Mouse (Mus musculus): ENCODE measurements around the gene Zxdc.
A peak's percentile ranks its signal among the peaks of the same experiment; 100 is the strongest.

Zxdc gene

GRCm38 (mm10) chr6:90377708-90378107 lies 8.4 kb downstream of the Zxdc start:
- DNase-seq (ENCODE audit: low spot score), result no peak

DNA sequence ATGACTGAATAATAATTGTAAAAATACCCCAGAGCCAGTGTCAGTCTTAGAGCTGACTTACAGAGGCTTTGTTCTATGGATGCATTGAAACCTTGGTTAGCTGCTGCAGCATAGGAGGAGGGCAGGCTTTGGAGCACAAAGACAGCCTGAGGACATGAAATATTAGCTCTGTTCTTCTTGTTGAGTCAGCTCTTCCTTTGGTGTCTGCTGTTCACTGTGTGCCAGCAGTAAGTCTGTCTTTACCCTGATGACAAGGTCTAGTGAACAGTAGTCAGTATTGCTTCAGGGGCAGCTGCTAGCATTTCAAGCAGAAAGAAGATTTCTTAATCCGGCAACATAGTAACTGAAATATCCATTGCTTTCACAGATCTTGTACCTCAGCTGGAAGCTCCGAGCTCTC lies 12.2 kb downstream of the Zxdc start:
- no peak for DNase-seq (ENCODE audit: low spot score)

- DNase-seq (ENCODE audit: low spot score), result no peak
These were observed 21.3 kb downstream of the Zxdc start for GRCm38 (mm10) chr6:90390629-90391028.

- no peak for DNase-seq (ENCODE audit: low spot score)
These were observed 24.7 kb downstream of the Zxdc start for GRCm38 (mm10) chr6:90393948-90394347.

- DNase-seq (ENCODE audit: low spot score), result no peak
These were observed 26.5 kb downstream of the Zxdc start for GRCm38 (mm10) chr6:90395751-90396150.

- DNase-seq (ENCODE audit: low spot score), result no peak
These were observed 28.0 kb downstream of the Zxdc start for GRCm38 (mm10) chr6:90397291-90397690.

- no peak for DNase-seq (ENCODE audit: low spot score)
These were observed 39.3 kb downstream of the Zxdc start for GRCm38 (mm10) chr6:90408632-90409031.

- DNase-seq (ENCODE audit: low spot score), result no peak
These were observed 41.7 kb downstream of the Zxdc start for GRCm38 (mm10) chr6:90410972-90411371.

DNA sequence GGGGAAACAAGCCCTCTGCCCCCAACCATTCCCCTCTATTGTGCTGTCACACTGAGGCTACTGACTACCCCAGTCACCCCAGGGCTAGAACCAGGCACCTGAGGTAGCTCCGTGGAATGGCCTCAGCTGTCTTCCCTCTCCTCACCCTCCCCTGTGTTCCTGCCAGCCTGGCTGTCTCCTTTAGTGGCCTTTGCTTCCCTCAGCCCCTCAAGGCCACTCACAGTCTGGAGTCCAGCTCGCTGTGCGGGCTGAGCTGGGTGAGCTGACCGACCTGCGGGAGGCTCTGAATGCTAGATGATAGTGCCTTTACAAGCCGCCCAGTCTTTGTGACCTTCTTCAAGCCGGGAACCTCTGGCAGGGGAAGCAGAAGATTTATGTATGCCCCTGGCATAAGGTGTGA lies 42.6 kb downstream of the Zxdc start:
- DNase-seq (ENCODE audit: low spot score), result no peak

GRCm38 (mm10) chr6:90422565-90422964 lies 53.3 kb downstream of the Zxdc start:
- DNase-seq (ENCODE audit: low spot score), result peak; percentile 69

GRCm38 (mm10) chr6:90425361-90425760 lies 56.1 kb downstream of the Zxdc start:
- no peak for DNase-seq (ENCODE audit: low spot score)

GRCm38 (mm10) chr6:90426003-90426402 lies 56.7 kb downstream of the Zxdc start:
- no peak for DNase-seq (ENCODE audit: low spot score)

DNA sequence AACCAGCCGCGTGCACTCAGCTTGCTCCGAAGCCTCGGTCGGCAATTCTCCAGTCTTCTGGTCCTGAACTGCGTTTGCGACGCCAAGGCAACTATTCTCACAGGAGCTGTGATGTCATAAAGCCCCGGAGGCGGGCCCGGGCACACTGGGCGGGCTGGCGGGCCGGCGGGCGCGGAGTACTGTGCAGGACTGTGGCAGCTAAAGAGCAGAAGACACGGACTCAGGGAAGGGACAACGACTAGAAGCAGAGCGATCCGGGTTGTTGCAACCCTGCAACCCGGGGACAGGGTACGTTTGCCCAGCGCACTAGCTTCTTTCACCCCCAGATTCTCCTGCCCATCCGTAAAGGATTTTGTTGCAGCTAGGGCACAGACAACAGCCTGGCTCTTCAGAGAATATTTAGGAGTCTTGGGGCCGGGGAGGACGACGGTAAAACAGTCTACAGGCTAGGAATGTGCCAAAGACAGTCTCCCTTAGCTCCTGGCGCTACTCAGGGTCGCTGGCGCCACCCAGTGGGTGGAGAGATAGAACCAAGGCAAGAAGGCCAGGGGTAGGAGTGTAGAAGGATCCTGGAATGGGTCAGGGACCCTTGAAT lies 59.2 kb downstream of the Zxdc start, which contains the start of gene Cfap100:
Cfap100 (minus strand) TSS at position 418 of the 595 bp plus-strand sequence.
- DNase-seq (ENCODE audit: low spot score), result peak; percentile 25

GRCm38 (mm10) chr6:90429911-90430310 lies 60.6 kb downstream of the Zxdc start:
- DNase-seq (ENCODE audit: low spot score), result no peak

- DNase-seq (ENCODE audit: low spot score), result no peak
These were observed 62.2 kb downstream of the Zxdc start for GRCm38 (mm10) chr6:90431487-90431886.

DNA sequence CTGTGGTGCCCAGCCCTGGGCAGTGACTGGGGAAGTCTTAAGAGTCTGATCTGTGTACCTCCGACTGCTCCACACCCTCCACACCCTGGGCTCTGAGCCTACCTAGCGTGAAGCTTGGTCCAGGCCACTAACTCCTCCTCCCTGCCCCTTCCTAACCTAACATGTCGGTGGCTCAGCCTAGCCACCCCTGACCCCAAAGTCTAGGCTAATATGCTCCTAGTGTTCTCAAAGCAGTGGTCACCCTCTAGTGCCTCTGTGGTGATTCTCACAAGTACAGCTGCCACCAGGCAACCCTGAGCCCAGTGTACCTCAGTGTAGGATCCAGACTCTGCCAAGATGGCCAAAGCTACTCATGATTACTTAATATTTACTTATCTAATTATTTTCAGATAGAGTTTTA lies 65.4 kb downstream of the Zxdc start:
- no peak for DNase-seq (ENCODE audit: low spot score)

DNA sequence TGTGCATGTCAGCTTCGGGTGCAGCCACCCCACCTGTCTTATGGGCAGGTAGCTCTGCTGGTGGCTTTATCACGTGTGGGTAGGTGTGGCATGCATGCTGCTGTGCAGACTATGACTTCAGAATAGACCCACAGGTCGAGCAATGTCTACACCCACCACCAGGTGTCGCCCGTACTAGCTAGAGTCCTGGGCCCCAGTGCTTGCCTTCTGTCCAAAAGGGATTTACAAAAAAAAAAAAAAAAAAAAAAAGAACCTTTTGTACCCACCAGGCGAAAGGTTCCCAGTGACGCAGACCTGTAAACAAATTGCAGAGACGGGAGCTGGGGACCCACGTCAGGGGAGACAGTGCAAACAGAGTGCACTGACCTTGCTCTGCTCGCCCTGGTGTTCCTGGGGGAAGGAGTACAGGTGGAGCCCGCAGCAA lies 65.9 kb downstream of the Zxdc start:
- DNase-seq (ENCODE audit: low spot score), result peak; percentile 27

DNA sequence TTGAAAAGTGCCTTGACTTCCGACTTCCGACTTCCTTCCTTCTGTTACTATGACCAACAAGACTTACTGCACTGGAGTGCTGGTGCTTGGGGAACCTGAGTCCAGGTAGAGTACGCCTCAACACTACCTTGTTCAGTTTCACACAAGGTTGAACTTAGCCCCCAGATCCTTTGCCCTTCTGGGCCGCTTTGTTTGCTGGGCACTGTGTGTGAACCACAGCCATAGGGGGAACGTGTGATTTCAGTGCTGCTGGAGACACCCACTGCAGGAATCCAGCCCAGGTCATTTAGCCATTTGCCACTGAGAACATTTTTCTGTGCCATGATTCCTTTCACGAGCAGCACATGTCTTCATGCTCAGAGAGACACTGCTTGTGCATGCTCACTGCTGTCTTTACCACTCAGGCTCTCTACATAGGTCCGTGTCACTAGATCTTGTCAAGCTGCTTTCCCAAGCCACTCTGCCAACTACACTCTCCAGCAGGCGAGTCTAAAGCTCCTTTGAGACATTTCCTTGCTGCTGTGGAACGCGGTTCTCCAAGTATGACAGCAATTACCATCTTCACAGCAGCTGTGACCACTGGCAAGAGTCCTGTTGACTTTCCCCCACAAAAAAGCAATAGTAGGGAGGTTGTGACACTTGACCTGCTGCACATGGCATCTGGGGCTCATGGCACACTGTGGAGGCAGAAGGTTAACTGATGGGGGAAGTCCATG lies 67.1 kb downstream of the Zxdc start:
- DNase-seq (ENCODE audit: low spot score), result no peak

DNA sequence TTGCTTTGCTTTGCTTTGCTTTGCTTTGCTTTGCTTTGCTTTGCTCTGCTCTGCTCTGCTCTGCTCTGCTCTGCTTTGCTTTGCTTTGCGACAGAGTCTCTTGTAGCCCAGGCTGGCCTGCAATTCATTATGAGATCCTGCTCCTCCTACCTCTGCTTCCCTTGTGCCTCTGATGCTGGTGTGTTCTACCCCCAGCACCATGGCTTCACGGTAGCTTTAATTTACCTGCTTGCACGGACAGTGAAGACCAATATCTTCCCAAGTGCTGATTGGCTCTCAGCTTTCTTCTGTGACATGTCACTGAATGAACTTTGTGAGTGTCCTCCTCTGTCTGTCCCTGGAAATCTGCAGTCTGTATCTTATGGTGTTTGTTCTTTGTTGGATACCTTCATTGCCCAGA lies 67.7 kb downstream of the Zxdc start:
- no peak for DNase-seq (ENCODE audit: low spot score)

- DNase-seq (ENCODE audit: low spot score), result no peak
These were observed 77.6 kb downstream of the Zxdc start for GRCm38 (mm10) chr6:90446883-90447282.

GRCm38 (mm10) chr6:90450179-90450578 lies 80.9 kb downstream of the Zxdc start:
- DNase-seq (ENCODE audit: low spot score), result no peak

DNA sequence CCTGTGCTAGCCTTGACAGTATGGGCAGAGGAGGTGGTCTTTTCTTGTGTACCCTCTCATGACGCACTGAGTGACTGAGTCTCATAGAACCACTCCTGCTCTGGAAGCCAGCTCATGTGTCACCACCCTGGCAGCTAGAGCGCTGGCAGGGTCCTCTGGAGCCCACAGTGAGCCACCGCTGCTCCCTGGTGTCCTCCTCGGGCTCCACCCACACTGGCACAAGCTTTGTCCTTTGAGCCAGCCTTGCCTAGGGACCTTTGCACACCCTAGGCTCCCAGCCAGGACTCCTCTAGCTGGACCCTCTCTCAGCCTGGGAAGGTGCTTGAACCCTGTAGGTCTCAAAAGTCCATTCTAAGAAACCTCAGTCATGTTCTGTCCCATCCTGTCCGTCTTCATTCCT lies 81.4 kb downstream of the Zxdc start:
- DNase-seq (ENCODE audit: low spot score), result no peak

DNA sequence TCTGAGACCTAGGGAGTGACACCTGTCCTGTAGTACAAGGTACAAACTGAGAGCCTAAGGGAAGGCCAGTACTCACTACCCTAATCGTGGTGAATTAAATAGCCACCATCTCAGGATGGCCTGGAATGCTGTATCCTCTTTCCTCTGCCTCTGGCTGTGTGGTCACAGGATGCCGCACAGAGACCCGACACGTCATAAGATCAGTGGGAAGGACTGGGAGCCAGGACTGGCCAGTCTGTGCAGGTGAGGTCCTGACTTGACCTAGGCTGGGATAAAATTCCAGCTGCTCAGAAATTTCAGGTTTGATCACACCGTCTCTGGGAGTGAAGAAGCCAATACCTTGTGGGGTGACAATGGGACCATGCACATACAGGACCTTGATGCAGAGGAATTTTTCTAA lies 82.2 kb downstream of the Zxdc start:
- no peak for DNase-seq (ENCODE audit: low spot score)

DNA sequence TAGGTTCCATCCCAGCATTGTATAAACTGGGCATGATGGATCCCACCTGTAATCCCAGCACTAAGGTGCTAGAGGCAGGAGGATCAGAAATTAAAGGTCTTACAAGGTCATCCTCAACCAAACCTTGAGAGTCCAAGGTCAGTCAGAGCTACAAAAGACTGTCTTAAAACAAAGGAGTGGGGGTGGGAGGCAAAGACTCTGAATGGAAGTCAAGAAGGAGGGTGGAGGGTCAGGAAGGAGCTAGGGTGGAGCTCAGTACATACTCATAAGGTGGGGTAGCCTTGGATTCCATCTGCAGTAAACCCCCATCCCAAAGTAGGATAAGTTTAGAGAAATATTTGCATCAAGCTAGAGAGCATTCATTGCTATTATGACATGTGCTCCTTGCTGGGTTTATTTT lies 83.3 kb downstream of the Zxdc start:
- no peak for DNase-seq (ENCODE audit: low spot score)

All from T-cell, adult 2 months (primary cell).